Mouse (Mus musculus) myocyte (in vitro differentiated cells): Measurements from ENCODE around the gene Noxo1.

Experiments used
- CEBPB ChIP-seq: IDR thresholded peaks from 2 replicates; pipeline ENCODE4 v1.6.1; 2011; ENCODE audit warnings: mild to moderate bottlenecking, moderate library complexity; ENCODE audit not compliant: poor library complexity, insufficient read depth, severe bottlenecking
- E2F4 ChIP-seq: IDR thresholded peaks from one replicate; pipeline ENCODE4 v1.6.1; 2011; ENCODE audit warnings: mild to moderate bottlenecking, control low read depth, moderate library complexity; ENCODE audit not compliant: insufficient read depth
- MAX ChIP-seq: IDR thresholded peaks from one replicate; pipeline ENCODE4 v1.6.1; 2011; ENCODE audit warnings: low read depth, mild to moderate bottlenecking, control low read depth
- MYOD1 ChIP-seq, 3 experiments: IDR thresholded peaks; one replicate each; pipeline ENCODE4 v1.6.1; 2011; ENCODE audit warnings: control low read depth in 2 of 3, low read depth in 2 of 3, mild to moderate bottlenecking in 2 of 3, moderate library complexity in 1 of 3; ENCODE audit not compliant: insufficient read length in 2 of 3, control insufficient read depth in 1 of 3
- MYOG ChIP-seq, 3 experiments: IDR thresholded peaks; one replicate each; pipeline ENCODE4 v1.6.1; 2011; ENCODE audit warnings: control low read depth in 2 of 3, low read depth in 2 of 3, mild to moderate bottlenecking in 2 of 3; ENCODE audit not compliant: insufficient read length in 2 of 3, control insufficient read depth in 1 of 3, insufficient read depth in 1 of 3
- POLR2A ChIP-seq: IDR thresholded peaks from one replicate; pipeline ENCODE4 v1.6.1; 2011; ENCODE audit warnings: low read depth, mild to moderate bottlenecking, control low read depth, moderate library complexity; ENCODE audit not compliant: insufficient read length
- POLR2AphosphoS2 ChIP-seq: IDR thresholded peaks from one replicate; pipeline ENCODE4 v1.6.1; 2011; ENCODE audit warnings: low read depth, control low read depth; ENCODE audit not compliant: insufficient read length
- REST ChIP-seq: IDR thresholded peaks from one replicate; pipeline ENCODE4 v1.6.1; 2011; ENCODE audit warnings: mild to moderate bottlenecking, control low read depth, moderate library complexity; ENCODE audit not compliant: insufficient read depth, insufficient read length
- SRF ChIP-seq: IDR thresholded peaks from one replicate; pipeline ENCODE4 v1.6.1; 2011; ENCODE audit warnings: low read depth; ENCODE audit not compliant: control insufficient read depth, insufficient read length
- TCF12 ChIP-seq: IDR thresholded peaks from one replicate; pipeline ENCODE4 v1.6.1; 2011; ENCODE audit warnings: mild to moderate bottlenecking, control low read depth; ENCODE audit not compliant: poor library complexity, insufficient read depth, severe bottlenecking
- TCF3 ChIP-seq: IDR thresholded peaks from one replicate; pipeline ENCODE4 v1.6.1; 2011; ENCODE audit warnings: low read depth, control low read depth; ENCODE audit not compliant: insufficient read length
- USF1 ChIP-seq: IDR thresholded peaks from one replicate; pipeline ENCODE4 v1.6.1; 2011; ENCODE audit warnings: low read depth, mild to moderate bottlenecking, control low read depth, moderate library complexity

- no peak for TF ChIP-seq POLR2AphosphoS2
- no peak for TF ChIP-seq USF1
- TF ChIP-seq POLR2A: no peak
- no peak for TF ChIP-seq MAX
- TF ChIP-seq CEBPB: no peak
- no peak for TF ChIP-seq E2F4
- TF ChIP-seq TCF12: no peak
- no peak for TF ChIP-seq REST
- TF ChIP-seq MYOD1 (IDR thresholded peaks at IDR 0.05; ENCODE audit: control insufficient read depth in 1 of 3, insufficient read length in 2 of 3, low read depth in 2 of 3): no peak
- no peak for TF ChIP-seq SRF
- no peak for TF ChIP-seq MYOG (IDR thresholded peaks at IDR 0.05; ENCODE audit: control insufficient read depth in 1 of 3, insufficient read depth in 1 of 3, insufficient read length in 2 of 3, low read depth in 2 of 3)
- no peak for TF ChIP-seq TCF3
These were observed 43.9 kb downstream of the Noxo1 start for GRCm38 (mm10) chr17:24739926-24740325.
